Mouse (Mus musculus) limb, embryonic 11.5 days (tissue): ENCODE data around the gene Col9a2. TPM values are rescaled to one million over a fixed set of nuclear protein-coding genes. Genes with fewer than 3 reads are reported as not detected.

Source experiments
- ATAC-seq: fragments of 200-750 bp; cut with Nextera tagmentation; 2 replicates; pipeline ENCODE4 v1.8.0; 2017; ENCODE audit warnings: low read depth; ENCODE audit not compliant: insufficient number of reproducible peaks, low FRiP score, low TSS enrichment
- DNase-seq: peaks from one replicate; pipeline ENCODE4 v3.0.0-alpha.2; 2015; ENCODE audit warnings: low spot score
- H3K27ac ChIP-seq: fragments of 300-500 bp; sonication (generic); replicated peaks from 2 replicates; pipeline ENCODE4 v1.5.1; 2014; ENCODE audit warnings: low read depth, mild to moderate bottlenecking, low read length
- H3K27me3 ChIP-seq: fragments of 300-500 bp; sonication (generic); 2 replicates; pipeline ENCODE4 v1.6.1; 2014; ENCODE audit warnings: mild to moderate bottlenecking, low read length, mixed read lengths; ENCODE audit not compliant: control insufficient read depth, insufficient read depth
- H3K36me3 ChIP-seq: fragments of 300-500 bp; sonication (generic); 2 replicates; pipeline ENCODE4 v1.6.1; 2014; ENCODE audit warnings: mild to moderate bottlenecking, low read length, moderate library complexity, mixed read lengths; ENCODE audit not compliant: control insufficient read depth, insufficient read depth
- H3K4me1 ChIP-seq: fragments of 300-500 bp; sonication (generic); 2 replicates; pipeline ENCODE4 v1.6.1; 2014; ENCODE audit warnings: low read length, mixed read lengths; ENCODE audit not compliant: control insufficient read depth, insufficient read depth
- H3K4me2 ChIP-seq: fragments of 300-500 bp; sonication (generic); 2 replicates; pipeline ENCODE4 v1.6.1; 2014; ENCODE audit warnings: low read depth, mild to moderate bottlenecking, moderate library complexity; ENCODE audit not compliant: severe bottlenecking
- H3K4me3 ChIP-seq: fragments of 300-500 bp; sonication (generic); 2 replicates; pipeline ENCODE4 v1.5.1; 2014; ENCODE audit warnings: low read depth, low read length
- H3K9ac ChIP-seq: fragments of 300-500 bp; sonication (generic); 2 replicates; pipeline ENCODE4 v1.6.1; 2014; ENCODE audit warnings: mild to moderate bottlenecking, low read length
- H3K9me3 ChIP-seq: fragments of 300-500 bp; sonication (generic); 2 replicates; pipeline ENCODE4 v1.6.1; 2016; ENCODE audit warnings: low read length; ENCODE audit not compliant: control insufficient read depth
- WGBS: fragments of 180-500 bp; shearing (Covaris S2); extraction: QIAGEN DNeasy Blood & Tissue Kit; methylation state at CpG from one replicate; pipeline ENCODE4 v1.1.7; 2014; 5-methylcytosine and 5-hydroxymethylcytosine counted together
- polyA plus RNA-seq: library from polyadenylated mRNA; unstranded; fragments of >200 nt; fragmentation: Nextera tagmentation; extraction: Ambion mirVana; gene quantifications from 2 replicates; pipeline ENCODE4 v1.2.1, GENCODE M21; 2014

Gene Col9a2
- polyA plus RNA-seq, 1 experiment from 2014 or later = 20.0 TPM

DNA sequence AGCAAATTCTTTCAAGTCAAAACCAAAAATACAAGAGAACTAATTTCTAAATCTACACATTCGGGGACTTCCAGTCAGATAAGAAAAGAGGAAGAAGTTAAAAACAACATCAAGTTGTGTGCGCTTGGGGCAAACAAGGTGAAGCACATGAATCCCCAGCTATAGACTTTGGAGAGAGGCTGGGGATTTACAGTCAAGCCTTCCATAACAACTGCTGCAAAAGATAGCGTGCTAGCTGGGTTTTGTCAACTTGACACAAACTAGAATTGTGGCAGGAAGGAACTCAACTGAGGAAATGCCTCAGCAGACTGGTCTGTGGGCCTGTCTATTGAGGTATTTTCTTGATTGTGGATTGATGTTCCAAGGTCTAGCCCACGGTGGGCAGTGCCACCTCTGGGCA, 34.5 kb upstream of the Col9a2 start:
- Histone ChIP-seq H3K27ac (no peak overlapping the region), H3K27me3 (no peaks in the 10 kb centered on the region), H3K4me3 (no peak overlapping the region), H3K4me2 (no peak overlapping the region), H3K4me1 (peaks cover 19% of the 10 kb centered on the region; the same call in 1 of the 2 replicates), H3K9ac (no peak overlapping the region), H3K9me3 (no peaks in the 10 kb centered on the region), H3K36me3 (no peaks in the 10 kb centered on the region)
- WGBS = 73% methylated on average over 4 of the region's 4 CpGs
- no peak for ATAC-seq
- no peak for DNase-seq

GRCm38 (mm10) chr4:121007006-121007405, 32.2 kb upstream of the Col9a2 start:
- no peak overlapping the region for H3K9ac ChIP-seq
- H3K4me1 ChIP-seq = peaks cover 19% of the 10 kb centered on the region; the same call in 1 of the 2 replicates
- H3K27me3 ChIP-seq = no peaks in the 10 kb centered on the region
- no peak overlapping the region for H3K27ac ChIP-seq
- DNase-seq (no peak), ATAC-seq (no peak)
- H3K4me3 ChIP-seq = no peak overlapping the region
- no peaks in the 10 kb centered on the region for H3K9me3 ChIP-seq
- no peaks in the 10 kb centered on the region for H3K36me3 ChIP-seq
- no peak overlapping the region for H3K4me2 ChIP-seq

GRCm38 (mm10) chr4:121008071-121008745, 31.0 kb upstream of the Col9a2 start:
- WGBS = 49% methylated on average over 3 of the region's 3 CpGs
- no peaks in the 10 kb centered on the region for H3K36me3 ChIP-seq
- no peak overlapping the region for H3K4me2 ChIP-seq
- no peak for DNase-seq
- H3K4me3 ChIP-seq = no peak overlapping the region
- H3K9ac ChIP-seq = no peak overlapping the region
- H3K4me1 ChIP-seq = peaks cover 11% of the 10 kb centered on the region; the same call in 1 of the 2 replicates
- H3K9me3 ChIP-seq = no peaks in the 10 kb centered on the region
- no peaks in the 10 kb centered on the region for H3K27me3 ChIP-seq
- H3K27ac ChIP-seq = no peak overlapping the region
- ATAC-seq = no peak

DNA sequence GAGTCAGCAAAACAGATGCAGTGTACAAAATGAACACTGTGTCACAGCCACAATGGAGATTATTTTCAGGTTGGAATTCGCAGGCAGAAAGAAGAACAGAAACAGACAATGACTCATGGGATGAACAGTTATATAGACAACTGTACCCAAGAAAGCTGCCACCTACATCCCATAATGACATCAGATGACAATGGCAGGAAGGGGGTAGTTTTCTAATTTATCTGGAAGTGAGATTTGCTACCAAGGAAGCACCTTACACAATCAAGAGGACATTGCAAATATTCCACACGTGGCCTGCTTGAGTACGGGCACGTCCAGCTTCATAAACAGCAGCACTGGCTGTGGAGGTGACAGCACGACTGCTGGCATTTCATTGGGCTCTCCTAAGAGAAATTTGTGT, 30.0 kb upstream of the Col9a2 start:
- 0 out of 2 replicates have a peak, but pooled peaks cover 5% of the 10 kb centered on the region for H3K4me1 ChIP-seq
- no peak for ATAC-seq

GRCm38 (mm10) chr4:121010770-121011549, 28.2 kb upstream of the Col9a2 start:
- no peaks in the 10 kb centered on the region for H3K9me3 ChIP-seq
- 88% methylated on average over 11 of the region's 11 CpGs for WGBS
- H3K27me3 ChIP-seq = no peaks in the 10 kb centered on the region
- H3K4me3 ChIP-seq = no peak overlapping the region
- no peaks in the 10 kb centered on the region for H3K36me3 ChIP-seq
- ATAC-seq (no peak), DNase-seq (no peak)
- H3K27ac ChIP-seq = no peak overlapping the region
- no peak overlapping the region for H3K4me2 ChIP-seq
- H3K9ac ChIP-seq = no peak overlapping the region
- peaks cover 7% of the 10 kb centered on the region for H3K4me1 ChIP-seq

More for the DNA sequence above, 30.0 kb upstream of the Col9a2 start:
- H3K27ac ChIP-seq = no peak overlapping the region
- no peak for DNase-seq
- no peak overlapping the region for H3K4me3 ChIP-seq
- 84% methylated on average over 5 of the region's 5 CpGs for WGBS
- H3K27me3 ChIP-seq = no peaks in the 10 kb centered on the region
- H3K4me2 ChIP-seq = no peak overlapping the region
- no peak overlapping the region for H3K9ac ChIP-seq
- no peaks in the 10 kb centered on the region for H3K9me3 ChIP-seq
- no peaks in the 10 kb centered on the region for H3K36me3 ChIP-seq

DNA sequence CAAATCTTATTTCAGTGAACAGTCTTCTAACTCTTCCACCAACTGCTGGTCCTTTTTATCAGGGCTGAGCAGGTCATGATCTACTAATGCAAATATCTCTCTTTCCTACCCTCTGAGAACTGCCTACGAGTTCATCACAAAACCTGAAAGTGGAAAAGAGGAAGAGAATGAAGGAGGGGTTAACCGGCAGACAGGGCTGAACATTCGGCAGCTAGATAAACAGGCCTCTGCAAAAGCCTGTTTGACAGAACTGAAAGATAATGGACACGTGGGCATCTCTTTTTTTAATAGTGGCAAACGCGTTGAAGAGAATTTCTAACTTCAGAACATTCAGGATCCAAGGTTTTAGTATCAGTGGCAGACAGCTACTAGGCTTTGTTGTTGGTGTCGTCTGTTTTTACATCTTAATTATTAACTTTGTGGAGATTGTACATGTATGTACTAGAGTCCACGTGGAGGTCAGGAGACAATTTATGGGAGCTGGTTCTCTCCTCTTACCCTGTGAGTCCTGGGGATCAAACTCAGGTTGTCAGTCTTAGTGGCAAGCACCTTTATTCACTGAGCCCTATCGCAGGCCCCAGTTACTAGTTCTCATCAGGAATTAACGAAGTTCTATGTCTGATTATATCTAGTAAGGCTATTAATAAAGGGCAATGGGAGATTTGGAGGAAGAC, 24.5 kb upstream of the Col9a2 start:
- no peak overlapping the region for H3K4me2 ChIP-seq
- ATAC-seq (no peak), DNase-seq (no peak)
- 85% methylated on average over 10 of the region's 10 CpGs for WGBS
- H3K27ac ChIP-seq = no peak overlapping the region
- H3K36me3 ChIP-seq = no peaks in the 10 kb centered on the region
- H3K4me1 ChIP-seq = peaks cover 5% of the 10 kb centered on the region
- no peak overlapping the region for H3K9ac ChIP-seq
- no peaks in the 10 kb centered on the region for H3K27me3 ChIP-seq
- no peaks in the 10 kb centered on the region for H3K9me3 ChIP-seq
- H3K4me3 ChIP-seq = no peak overlapping the region

DNA sequence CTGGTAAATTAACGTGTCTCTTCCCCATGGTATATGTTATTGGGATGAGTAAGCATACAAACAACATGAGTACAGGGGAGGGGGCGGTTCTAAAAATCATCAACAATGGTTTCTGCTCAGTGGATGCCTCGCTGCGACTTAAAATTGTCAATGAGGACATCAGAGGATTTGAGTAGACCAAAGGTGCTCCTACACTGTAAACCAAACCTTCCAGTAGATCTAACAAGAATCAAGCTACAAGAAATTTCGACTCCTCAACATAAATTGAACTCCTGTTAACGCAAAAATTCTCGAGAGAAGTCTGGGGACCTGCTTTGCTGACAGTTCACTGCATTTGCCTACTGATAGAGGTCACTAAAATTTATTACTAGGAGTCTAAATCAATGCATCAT, 23.9 kb upstream of the Col9a2 start:
- Histone ChIP-seq H3K27me3 (no peaks in the 10 kb centered on the region), H3K27ac (no peak overlapping the region), H3K36me3 (no peaks in the 10 kb centered on the region), H3K9ac (no peak overlapping the region), H3K4me1 (peaks cover 5% of the 10 kb centered on the region), H3K4me2 (no peak overlapping the region), H3K9me3 (no peaks in the 10 kb centered on the region), H3K4me3 (no peak overlapping the region)
- WGBS = 85% methylated on average over 7 of the region's 7 CpGs
- DNase-seq (no peak), ATAC-seq (no peak)

- WGBS = 6% methylated on average over 40 of the region's 40 CpGs
- Histone ChIP-seq H3K27ac (no peak overlapping the region), H3K9ac (peak overlapping the region; percentile 66), H3K9me3 (no peaks in the 10 kb centered on the region), H3K4me2 (peak overlapping the region; percentile 89), H3K27me3 (no peaks in the 10 kb centered on the region), H3K4me3 (peak overlapping the region; percentile 72), H3K4me1 (peaks cover 5% of the 10 kb centered on the region), H3K36me3 (no peaks in the 10 kb centered on the region)
- DNase-seq = no peak
- no peak for ATAC-seq
Observed at GRCm38 (mm10) chr4:121016021-121016898, 22.9 kb upstream of the Col9a2 start.
